Mouse (Mus musculus): ENCODE measurements around the gene 1520401A03Rik.
"Not testable (repeated sequence)": the region's sequence is repeated elsewhere in the genome, so short reads cannot be mapped to it uniquely, and the experiment has no call there.

1520401A03Rik gene

DNA sequence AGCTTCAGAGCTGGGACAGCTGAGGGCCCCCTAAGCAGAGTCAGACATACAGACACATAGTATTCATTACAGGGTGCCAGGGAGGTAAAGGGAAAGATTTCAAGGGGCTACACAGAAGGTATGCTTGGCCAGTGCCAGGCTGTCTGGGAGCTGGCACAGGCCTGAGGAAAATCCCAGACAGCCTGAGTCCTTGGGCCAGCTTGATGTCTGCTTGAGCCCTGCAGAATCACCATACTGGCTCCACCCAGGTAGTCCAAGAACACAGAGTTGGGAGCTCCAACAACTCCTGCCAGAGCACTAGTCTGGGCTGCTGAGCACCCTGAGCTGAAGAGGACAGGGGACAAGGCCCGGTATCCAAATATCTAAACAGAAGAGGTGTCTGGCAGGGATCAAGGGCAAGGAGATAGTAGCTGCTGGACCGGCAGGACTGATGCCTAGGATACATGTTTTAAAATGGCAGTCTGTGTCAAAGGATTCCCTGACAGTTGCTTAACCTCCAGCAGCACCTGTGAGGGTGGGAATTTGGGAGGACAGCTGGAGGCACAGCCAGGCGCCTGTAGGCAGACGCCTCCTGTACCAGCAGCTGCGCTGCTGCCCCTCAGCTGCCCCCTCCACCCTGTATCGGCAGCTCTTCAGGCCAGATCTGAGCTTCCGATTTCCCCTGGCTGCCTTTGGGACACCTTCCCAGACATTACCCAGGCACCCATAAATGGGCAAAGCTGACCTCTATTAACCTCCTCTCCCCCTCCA, at the start of gene 1520401A03Rik:
Gene 1520401A03Rik (minus strand): TSS at position 408 of the 750 bp plus-strand sequence.
- no peak for DNase-seq (ENCODE audit: low spot score in 2 of 2)

GRCm38 (mm10) chr17:23772219-23772556, 49.6 kb upstream of the 1520401A03Rik start:
- DNase-seq (ENCODE audit: low spot score in 2 of 2), result not testable (repeated sequence)

DNA sequence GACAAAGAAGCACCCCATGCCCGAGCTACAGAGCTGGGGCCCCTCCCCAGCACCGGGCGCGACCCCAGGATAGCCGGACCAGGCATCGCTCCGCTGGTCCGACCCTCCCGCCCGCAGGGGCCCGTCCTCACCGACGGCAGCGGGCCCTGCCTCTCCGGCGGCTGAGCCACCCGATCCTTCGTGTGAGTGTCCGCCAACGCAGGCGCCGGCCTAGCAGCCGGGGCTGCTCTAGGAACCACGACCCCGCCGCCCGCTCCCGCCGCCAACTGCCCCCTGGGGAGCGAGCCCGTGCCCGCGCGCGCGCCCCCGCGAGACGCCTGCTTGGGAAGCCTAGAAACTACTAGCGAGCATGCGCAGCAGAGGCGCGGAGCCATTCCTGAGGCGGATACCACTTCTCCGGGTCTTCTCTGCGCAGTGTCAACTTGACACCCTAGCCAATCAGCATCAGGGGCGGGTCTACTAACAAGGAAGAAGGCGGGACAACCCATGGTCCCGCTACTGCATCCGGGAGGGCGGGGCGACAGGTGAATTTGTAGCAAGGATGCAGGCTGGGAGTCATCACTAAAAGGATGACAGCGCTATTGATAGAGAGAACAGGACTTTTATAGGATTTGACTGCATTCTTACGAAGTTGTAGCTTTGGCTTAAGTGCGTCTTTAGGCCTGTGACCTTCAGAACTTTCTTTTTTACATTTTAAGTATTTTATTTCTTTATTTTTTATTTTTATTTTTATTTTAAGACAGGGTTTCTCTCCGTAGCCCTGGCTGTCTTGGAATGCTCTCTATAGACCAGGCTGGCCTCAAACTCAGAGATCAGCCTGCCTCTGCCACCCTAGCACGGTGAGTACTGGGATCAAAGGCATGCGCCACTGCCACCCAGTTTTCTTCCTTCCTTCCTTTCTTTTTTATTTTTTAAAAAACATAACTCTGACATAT, 49.0 kb upstream of the 1520401A03Rik start, which contains the start of gene Flywch1:
Gene Flywch1 (minus strand): TSS at position 319 of the 935 bp plus-strand sequence.
- peak; percentile 99 for DNase-seq (ENCODE audit: low spot score in 2 of 2)

- DNase-seq (ENCODE audit: low spot score in 2 of 2), result no peak
Measured at GRCm38 (mm10) chr17:23770896-23771283, 48.3 kb upstream of the 1520401A03Rik start.

DNA sequence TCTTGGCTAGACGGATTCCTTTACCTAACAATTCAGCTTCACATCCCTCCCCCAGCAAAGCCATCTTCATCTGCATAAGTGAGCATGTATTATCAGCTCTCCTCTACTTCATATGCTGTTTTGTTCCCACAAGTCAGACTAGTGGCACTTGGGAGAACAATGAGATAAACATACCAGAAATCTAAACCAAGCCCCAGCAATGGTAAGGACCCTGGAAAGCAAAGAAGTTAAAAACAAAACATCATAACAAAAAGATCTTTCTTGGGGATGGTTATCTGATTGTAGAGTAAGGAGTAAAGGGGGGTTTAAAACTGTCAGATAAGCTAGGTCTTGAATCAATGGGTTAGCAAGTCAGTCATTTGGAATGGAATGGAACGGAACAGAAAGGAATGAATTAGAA, 47.9 kb upstream of the 1520401A03Rik start:
- DNase-seq (ENCODE audit: low spot score in 2 of 2), result no peak

GRCm38 (mm10) chr17:23762976-23763375, 40.4 kb upstream of the 1520401A03Rik start:
- no peak for DNase-seq (ENCODE audit: low spot score in 2 of 2)

- DNase-seq (ENCODE audit: low spot score in 2 of 2), result no peak
Measured at GRCm38 (mm10) chr17:23761155-23761554, 38.6 kb upstream of the 1520401A03Rik start.

DNA sequence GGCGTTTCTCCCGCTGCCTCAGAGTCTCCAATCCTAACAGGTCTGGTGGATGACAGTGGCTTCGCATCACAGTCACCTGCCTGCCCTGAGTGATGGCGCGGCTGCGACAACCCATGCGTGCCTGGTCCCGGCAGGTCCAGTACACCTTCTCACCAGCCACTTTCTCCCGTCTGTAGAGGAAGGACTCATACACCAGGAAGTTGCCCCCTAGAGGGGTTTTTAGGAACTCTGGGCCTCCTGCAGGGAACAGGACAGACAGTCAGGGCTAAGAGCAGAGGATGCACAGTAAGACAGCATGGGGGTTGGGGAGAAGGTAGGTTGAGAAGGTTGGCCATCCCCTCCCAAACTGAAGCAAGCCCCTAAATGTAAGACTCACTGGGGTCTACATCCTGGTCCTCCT, 37.6 kb upstream of the 1520401A03Rik start:
- no peak for DNase-seq (ENCODE audit: low spot score in 2 of 2)

DNA sequence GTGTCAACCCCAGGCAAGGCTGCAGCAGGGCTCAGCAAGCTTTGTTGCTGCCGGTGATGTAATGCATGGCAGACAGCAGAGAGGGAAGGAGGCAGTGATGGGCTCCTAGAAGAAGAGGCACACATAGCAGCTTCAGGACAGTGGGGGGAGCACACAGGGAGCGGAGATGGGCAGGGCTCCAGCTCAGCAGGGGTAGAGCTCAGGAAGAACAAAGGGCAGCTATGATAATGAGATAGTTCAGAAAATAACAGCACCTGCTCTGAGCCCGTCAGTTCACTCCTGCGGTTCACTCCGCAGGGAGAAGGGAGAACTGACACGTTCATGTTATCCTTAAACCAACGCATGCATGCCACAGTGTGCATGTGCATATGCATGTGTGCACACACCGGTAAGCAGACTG, 36.2 kb upstream of the 1520401A03Rik start:
- DNase-seq (ENCODE audit: low spot score in 2 of 2), result no peak

DNA sequence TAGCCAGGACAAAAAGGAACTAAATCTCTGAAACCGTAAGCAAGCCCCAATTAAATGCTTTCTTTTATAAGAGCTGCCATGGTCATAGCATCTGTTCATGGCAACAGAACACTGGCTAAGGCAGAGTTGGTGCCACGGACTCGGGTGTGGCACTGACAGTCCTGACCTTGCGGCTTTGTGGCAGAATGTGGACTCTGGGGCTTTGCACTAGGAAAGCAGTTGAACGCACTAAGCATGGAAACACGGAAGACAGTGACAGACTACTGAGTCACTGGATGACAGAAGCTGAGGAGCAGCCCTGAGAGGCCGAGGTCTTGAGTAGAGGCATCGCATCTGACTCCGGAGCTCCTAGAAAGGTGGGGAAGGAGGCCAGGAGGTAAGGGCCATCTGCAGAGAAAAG, 35.0 kb upstream of the 1520401A03Rik start:
- DNase-seq (ENCODE audit: low spot score in 2 of 2), result no peak

DNA sequence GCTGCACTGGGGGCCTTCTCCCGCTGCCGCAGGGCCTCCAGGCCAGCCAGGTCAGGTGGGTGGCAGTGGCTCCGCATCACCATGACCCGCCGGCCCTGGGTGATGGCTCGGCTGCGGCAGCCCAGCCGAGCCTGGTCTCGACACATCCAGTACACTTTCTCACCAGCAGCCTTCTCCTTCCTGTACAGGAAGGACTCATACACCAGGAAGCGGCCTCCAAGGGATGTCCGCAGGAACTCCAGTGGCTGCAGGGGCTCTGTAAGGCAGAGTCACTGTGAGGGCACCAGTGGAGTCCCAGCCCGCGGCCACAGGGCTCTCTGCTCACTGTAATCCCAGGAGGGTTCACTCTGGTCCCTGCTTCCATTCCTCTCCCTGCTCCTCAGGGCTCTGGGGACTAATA, 33.1 kb upstream of the 1520401A03Rik start:
- DNase-seq (ENCODE audit: low spot score in 2 of 2), result peak in 1 of 2 experiments; percentile 54

DNA sequence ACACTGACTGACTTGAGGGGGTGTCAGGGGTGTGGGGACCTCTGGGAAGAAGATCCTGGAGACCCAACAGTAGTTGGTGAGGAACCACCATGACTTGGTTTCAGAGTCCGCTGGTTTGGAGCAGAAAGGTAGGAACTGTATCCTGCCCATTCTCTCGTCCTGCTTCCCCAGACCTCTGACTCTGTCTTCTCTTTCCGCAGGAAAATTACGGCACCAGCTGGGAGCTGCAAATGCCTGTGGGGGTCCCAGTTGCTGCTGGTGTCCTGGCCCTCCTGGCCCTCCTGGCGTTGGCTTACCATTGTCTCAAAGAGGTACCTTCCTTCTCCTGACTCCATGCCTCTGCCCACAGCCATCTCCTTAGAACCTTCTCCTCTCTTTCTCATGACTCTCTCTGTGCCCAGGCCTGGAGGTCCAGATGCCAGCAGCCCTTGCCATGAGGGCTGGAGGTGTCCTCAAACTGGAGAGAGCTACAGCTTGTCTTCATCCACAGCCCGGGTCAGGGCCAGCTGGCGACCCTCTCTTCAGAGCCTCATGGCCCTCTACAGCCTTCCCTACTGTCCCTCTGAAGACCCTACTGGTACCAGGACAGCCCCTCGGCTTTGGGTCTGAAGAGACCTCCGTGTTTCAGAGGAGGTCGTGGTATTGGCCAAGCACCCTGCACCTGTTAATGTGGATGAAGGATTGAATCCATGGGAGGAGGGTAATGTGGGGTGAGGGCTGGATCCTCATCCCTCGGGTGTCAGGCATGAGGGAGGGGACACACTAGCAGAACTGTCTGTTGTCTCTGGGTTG, 27.0 kb upstream of the 1520401A03Rik start:
- no peak for DNase-seq (ENCODE audit: low spot score in 2 of 2)

- peak; percentile 86 to 87 for DNase-seq (ENCODE audit: low spot score in 2 of 2)
Measured at GRCm38 (mm10) chr17:23748631-23749391, 26.2 kb upstream of the 1520401A03Rik start.

DNA sequence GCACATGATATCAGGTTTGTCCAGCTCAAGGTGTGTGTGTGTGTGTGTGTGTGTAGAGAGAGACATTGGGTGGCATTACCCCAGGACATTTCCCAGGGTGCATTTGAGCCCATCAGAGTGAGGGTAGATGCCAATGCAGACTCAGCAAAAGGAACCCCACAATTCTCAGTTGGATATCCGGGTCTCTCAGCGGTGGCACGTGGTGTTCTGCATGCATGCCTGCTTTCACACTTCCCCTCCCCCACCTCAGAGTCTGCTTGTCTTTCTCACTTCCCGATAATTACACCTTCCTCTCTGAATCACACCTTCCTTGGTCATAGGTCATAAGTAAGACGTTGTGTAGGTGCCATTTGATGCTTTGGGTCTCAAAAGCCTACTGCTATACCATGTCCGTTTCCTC, 25.4 kb upstream of the 1520401A03Rik start:
- DNase-seq (ENCODE audit: low spot score in 2 of 2), result no peak

- DNase-seq (ENCODE audit: low spot score in 2 of 2), result no peak
Measured at GRCm38 (mm10) chr17:23747471-23747870, 24.9 kb upstream of the 1520401A03Rik start.

GRCm38 (mm10) chr17:23746767-23747166, 24.2 kb upstream of the 1520401A03Rik start:
- no peak for DNase-seq (ENCODE audit: low spot score in 2 of 2)

- DNase-seq (ENCODE audit: low spot score in 2 of 2), result no peak
Measured at GRCm38 (mm10) chr17:23746311-23746710, 23.7 kb upstream of the 1520401A03Rik start.

DNA sequence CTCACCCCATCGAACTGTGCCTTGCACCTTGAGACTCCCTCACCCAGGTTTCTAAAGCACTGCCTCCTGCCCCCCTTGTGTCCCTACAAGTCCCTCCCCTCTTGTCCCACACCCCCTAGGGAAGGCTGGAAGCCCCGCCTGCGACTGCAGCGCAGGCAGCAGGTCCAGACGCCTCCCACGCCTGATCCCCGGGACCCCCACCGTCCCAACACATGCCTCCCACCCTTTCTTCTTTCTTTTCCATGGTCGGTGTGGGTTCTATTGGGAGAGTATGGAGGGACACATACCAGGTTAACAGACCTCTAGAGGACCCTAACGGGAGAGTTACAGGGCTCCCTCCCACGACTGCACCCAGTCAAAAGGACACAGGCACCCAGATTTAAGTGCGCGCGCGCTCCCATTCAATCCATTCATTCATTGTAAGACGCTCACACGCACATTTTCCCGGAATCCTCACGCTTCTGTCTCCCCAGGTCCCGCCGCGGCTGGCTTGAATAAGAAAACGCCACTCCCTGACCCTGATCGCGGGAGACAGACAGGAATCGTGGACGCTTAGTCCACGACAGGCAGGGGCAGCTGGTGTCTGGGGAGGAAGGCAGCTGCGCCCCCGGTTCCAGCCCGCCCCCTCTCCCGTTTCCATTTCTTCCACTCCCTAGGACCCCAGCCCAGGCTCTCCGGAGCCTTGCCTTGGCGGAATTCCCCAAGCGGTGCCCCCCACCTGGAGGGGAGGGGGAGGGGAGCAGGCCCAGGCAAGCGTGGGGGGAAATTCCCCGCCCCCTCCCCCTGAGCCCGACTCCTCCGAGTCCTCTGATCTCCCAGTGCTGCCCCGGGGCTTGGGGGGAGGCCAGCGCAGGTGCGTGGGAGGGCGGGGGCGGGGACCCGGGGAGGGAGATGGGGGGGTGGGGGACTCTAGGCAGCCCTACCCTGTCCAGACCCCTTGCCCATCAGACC, 23.0 kb upstream of the 1520401A03Rik start, which contains the start of gene Kremen2:
Gene Kremen2 (minus strand): TSS at position 533 of the 951 bp plus-strand sequence.
- DNase-seq (ENCODE audit: low spot score in 2 of 2), result no peak

GRCm38 (mm10) chr17:23744651-23745050, 22.1 kb upstream of the 1520401A03Rik start:
- no peak for DNase-seq (ENCODE audit: low spot score in 2 of 2)

GRCm38 (mm10) chr17:23744076-23744475, 21.5 kb upstream of the 1520401A03Rik start:
- DNase-seq (ENCODE audit: low spot score in 2 of 2), result no peak
